ENCODE assay signal across 8 mouse cellular contexts in genomic region chr2:158106947-158107587, GRCm38 (mm10). TPM values are rescaled to one million over a fixed set of nuclear protein-coding genes. Genes with fewer than 3 reads are reported as not detected.
DNase-seq lines count a peak whose midpoint lies in the region; ATAC-seq and TF ChIP-seq lines count a peak whose summit lies in the region.

No protein-coding gene starts in this region.

- H3K9ac ChIP-seq in heart, embryonic 12.5 days, result 0 out of 2 replicates have a peak overlapping the region, but pooled peaks have one; percentile 15
- no peak overlapping the region for H3K9ac ChIP-seq in kidney, embryonic 15.5 days
- no peak overlapping the region for H3K9ac ChIP-seq in lung, embryonic 16.5 days (ENCODE audit: low read length)

- H3K9me3 ChIP-seq in heart, embryonic 12.5 days (replicated peaks), result no peaks in the 10 kb centered on the region
- no peaks in the 10 kb centered on the region for H3K9me3 ChIP-seq in kidney, embryonic 15.5 days (replicated peaks)
- no peaks in the 10 kb centered on the region for H3K9me3 ChIP-seq in lung, embryonic 16.5 days (ENCODE audit: control insufficient read depth, low read length)

- H3K27ac ChIP-seq in heart, embryonic 12.5 days (ENCODE audit: poor library complexity, severe bottlenecking), result peak overlapping the region; percentile 25
- peak overlapping the region; percentile 70 for H3K27ac ChIP-seq in kidney, embryonic 15.5 days
- peak overlapping the region; percentile 76 for H3K27ac ChIP-seq in lung, embryonic 16.5 days (ENCODE audit: low read length)
- no peak overlapping the region for H3K27ac ChIP-seq in small intestine, adult 2 months (ENCODE audit: insufficient read depth, low read depth, low read length)

- no peaks in the 10 kb centered on the region for H3K27me3 ChIP-seq in heart, embryonic 12.5 days (replicated peaks)
- H3K27me3 ChIP-seq in kidney, embryonic 15.5 days, result no peaks in the 10 kb centered on the region
- no peaks in the 10 kb centered on the region for H3K27me3 ChIP-seq in lung, embryonic 16.5 days (ENCODE audit: control insufficient read depth, insufficient read depth, low read depth, low read length)
- no peaks in the 10 kb centered on the region for H3K27me3 ChIP-seq in small intestine, adult 2 months (ENCODE audit: control insufficient read depth, insufficient read depth, low read length)

- TF ChIP-seq POLR2A in small intestine, adult 2 months (IDR thresholded peaks at IDR 0.05; ENCODE audit: low read depth, low read length), result no peak

- H3K4me1 ChIP-seq in heart, embryonic 12.5 days (replicated peaks), result peaks cover 20% of the 10 kb centered on the region
- H3K4me1 ChIP-seq in kidney, embryonic 15.5 days, result peaks cover 37% of the 10 kb centered on the region
- H3K4me1 ChIP-seq in lung, embryonic 16.5 days (replicated peaks; ENCODE audit: control insufficient read depth, insufficient read depth, low read length), result peaks cover 18% of the 10 kb centered on the region
- peaks cover 14% of the 10 kb centered on the region for H3K4me1 ChIP-seq in small intestine, adult 2 months (ENCODE audit: control insufficient read depth, insufficient read depth, insufficient read length, low read length)

- peak; percentile 71 for ATAC-seq in heart, embryonic 12.5 days (ENCODE audit: insufficient number of reproducible peaks, low FRiP score)
- peak; percentile 53 for ATAC-seq in kidney, embryonic 15.5 days (replicated peaks; ENCODE audit: low FRiP score)
- ATAC-seq in lung, embryonic 16.5 days (ENCODE audit: low read depth), result peak; percentile 86
- no peak for ATAC-seq in cerebellum, adult (ENCODE audit: insufficient number of reproducible peaks, low FRiP score, low TSS enrichment)

- peak; percentile 55 for DNase-seq in urinary bladder, postnatal 14 days (ENCODE audit: low spot score)
- DNase-seq in urinary bladder, postnatal 4 days (ENCODE audit: low spot score in 2 of 2), result no peak
- DNase-seq in embryo, embryonic 10 days (ENCODE audit: low spot score), result peak; percentile 85

- H3K4me3 ChIP-seq in heart, embryonic 12.5 days, result no peak overlapping the region
- H3K4me3 ChIP-seq in kidney, embryonic 15.5 days (replicated peaks), result no peak overlapping the region
- H3K4me3 ChIP-seq in lung, embryonic 16.5 days (ENCODE audit: low read length), result no peak overlapping the region
- H3K4me3 ChIP-seq in small intestine, adult 2 months (ENCODE audit: low read depth, low read length), result no peak overlapping the region

- no peak overlapping the region for H3K4me2 ChIP-seq in heart, embryonic 12.5 days
- H3K4me2 ChIP-seq in kidney, embryonic 15.5 days, result no peak overlapping the region
- no peak overlapping the region for H3K4me2 ChIP-seq in lung, embryonic 16.5 days (ENCODE audit: low read depth, low read length)

- 23% methylated on average over 6 of the region's 6 CpGs for WGBS in heart, embryonic 12.5 days
- WGBS in kidney, embryonic 15.5 days, result 21% methylated on average over 6 of the region's 6 CpGs
- 26% methylated on average over 6 of the region's 6 CpGs for WGBS in lung, embryonic 16.5 days
- WGBS in small intestine, adult 2 months, result 30% methylated on average over 6 of the region's 6 CpGs

- H3K36me3 ChIP-seq in heart, embryonic 12.5 days, result no peaks in the 10 kb centered on the region
- H3K36me3 ChIP-seq in kidney, embryonic 15.5 days, result no peaks in the 10 kb centered on the region
- H3K36me3 ChIP-seq in lung, embryonic 16.5 days (ENCODE audit: control insufficient read depth, insufficient read depth, low read length), result no peaks in the 10 kb centered on the region
- H3K36me3 ChIP-seq in small intestine, adult 2 months (ENCODE audit: control insufficient read depth, insufficient read depth, low read length), result no peaks in the 10 kb centered on the region

- TF ChIP-seq CTCF in small intestine, adult 2 months (IDR thresholded peaks at IDR 0.05; ENCODE audit: extremely low read depth, insufficient read length, insufficient replicate concordance, low read depth, low read length), result peak; percentile 67; the same call in 1 of the 2 replicates

RNA-seq across cellular contexts. Expression of gene Tgm2, which starts 39.2 kb away (rescaled TPM):
- 227 and 231 TPM in 2 replicates for polyA plus RNA-seq in heart, embryonic 12.5 days (2016; fragmentation: Nextera tagmentation; extraction: Ambion mirVana)
- 30.4 and 39.7 TPM in 2 replicates for polyA plus RNA-seq in kidney, embryonic 15.5 days (2015; fragmentation: Nextera tagmentation; extraction: Ambion mirVana)
- polyA plus RNA-seq in lung, embryonic 16.5 days (2015; fragmentation: Nextera tagmentation; extraction: Ambion mirVana), result 75.8 and 81.6 TPM in 2 replicates
- 89.6 and 93.0 TPM in 2 replicates for polyA plus RNA-seq in small intestine, adult 2 months (2012; rRNA removed)

Comparison
In these comparisons a context has a peak if more than half of its experiments do, and no peak if none do; other contexts are left out.
1. DNase-seq: peak in urinary bladder, postnatal 14 days (single experiment) and embryo, embryonic 10 days (single experiment); none in urinary bladder, postnatal 4 days (0 of 2).